Mouse (Mus musculus) heart, adult 2 months (tissue): Measurements from ENCODE around the gene Abt1.

ENCODE experiments used
- CTCF ChIP-seq: fragments of 200-600 bp; IDR thresholded peaks from 2 replicates; pipeline ENCODE4 v1.8.1; 2022; ENCODE audit warnings: antibody characterized with exemption, mild to moderate bottlenecking, moderate library complexity
- EP300 ChIP-seq: fragments of 200-500 bp; IDR thresholded peaks from 2 replicates; pipeline ENCODE4 v1.6.1; 2011; ENCODE audit warnings: low read depth, low read length, control low read depth; ENCODE audit not compliant: insufficient read depth
- POLR2A ChIP-seq: fragments of 200-500 bp; IDR thresholded peaks from 2 replicates; pipeline ENCODE4 v1.6.1; 2011; ENCODE audit warnings: mild to moderate bottlenecking, low read depth, low read length, control low read depth; ENCODE audit not compliant: insufficient read depth

DNA sequence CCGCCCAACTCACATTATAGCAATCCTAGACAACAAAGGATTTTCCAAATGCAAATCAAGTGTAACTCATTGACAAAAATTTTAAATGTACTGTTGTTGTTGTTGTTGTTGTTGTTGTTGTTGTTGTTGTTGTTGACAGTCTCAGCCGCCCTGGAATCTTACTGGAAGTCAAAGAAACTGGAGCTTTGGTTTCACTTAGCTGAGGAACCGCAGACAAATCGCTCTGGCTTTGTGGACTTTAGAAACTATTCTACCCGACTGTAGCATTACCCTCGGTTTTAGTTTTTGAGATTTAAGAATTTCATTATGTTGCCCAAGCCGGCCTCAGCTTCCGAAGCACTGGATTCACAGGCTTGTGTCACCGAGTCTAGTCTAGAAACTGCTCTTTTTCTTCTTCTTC is 30.3 kb upstream of the Abt1 start:
- TF ChIP-seq EP300: no peak
- no peak for TF ChIP-seq POLR2A
- TF ChIP-seq CTCF: no peak
